Mouse (Mus musculus): Measurements from ENCODE around the gene Gbx2.

GRCm38 (mm10) chr1:89939981-89940726, 9.2 kb upstream of the Gbx2 start:
- TF ChIP-seq CTCF (conservative IDR thresholded peaks at IDR 0.05; ENCODE audit: low read length) (peak; percentile 75), POU5F1 (IDR thresholded peaks at IDR 0.05; ENCODE audit: borderline replicate concordance, low read length) (no peak), NANOG (IDR thresholded peaks at IDR 0.05; ENCODE audit: borderline replicate concordance, low read length) (no peak)

Measured in E14TG2a.4 (cell line).